Mouse (Mus musculus): ENCODE measurements around the gene Bcl10. TPM values are rescaled to one million over a fixed set of nuclear protein-coding genes. Genes with fewer than 3 reads are reported as not detected.

Gene Bcl10
- total and polyA plus RNA-seq, 2 experiments from 2014 or later: 32.8 to 36.4 TPM

DNA sequence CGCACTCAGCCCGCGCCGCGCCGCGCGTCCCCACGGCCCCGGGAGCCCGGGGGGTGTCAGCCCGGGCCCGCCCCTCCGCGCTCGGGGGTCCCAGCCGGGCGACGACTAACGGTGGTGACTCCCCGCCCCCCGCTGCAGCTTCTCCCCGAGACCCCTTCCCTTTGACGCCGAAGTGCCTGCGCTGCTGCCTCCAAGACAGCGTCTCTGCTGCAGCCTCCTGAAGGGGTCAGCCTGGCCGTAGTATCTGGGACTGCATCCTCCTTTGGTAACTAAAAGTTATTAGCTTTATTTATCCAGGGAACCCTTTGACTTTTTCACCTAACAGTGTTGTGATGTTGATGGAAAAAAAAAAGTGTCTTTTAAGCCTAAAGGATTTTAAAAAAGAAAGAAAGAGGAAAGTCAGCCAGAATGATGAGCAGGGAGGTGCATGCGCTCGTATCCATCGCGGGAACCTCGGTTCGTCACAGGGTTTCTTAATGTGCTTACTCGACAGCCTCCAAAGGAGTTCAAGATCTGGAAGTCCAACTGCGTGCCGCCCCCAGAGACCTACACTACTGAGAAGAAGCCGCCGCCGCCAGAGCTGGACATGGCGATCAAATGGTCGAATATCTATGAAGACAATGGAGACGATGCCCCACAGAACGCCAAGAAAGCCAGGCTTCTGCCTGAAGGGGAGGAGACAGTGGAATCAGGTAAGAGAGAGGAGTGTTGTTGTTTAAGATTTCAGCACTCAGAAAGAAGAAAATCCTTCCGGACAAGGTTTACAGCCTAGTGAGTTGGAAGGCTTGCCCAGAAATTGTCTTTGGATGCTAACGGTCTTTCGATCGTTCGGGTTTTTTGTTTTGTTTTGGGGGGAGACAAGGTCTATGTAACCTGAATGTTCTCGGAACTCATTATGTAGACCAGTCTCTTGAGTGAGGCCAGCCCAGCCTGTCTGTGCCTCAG lies 16.1 kb downstream of the Bcl10 start:
- Histone ChIP-seq H3K9me3 (ENCODE audit: low read length) (no peaks in the 10 kb centered on the region), H3K27me3 (ENCODE audit: insufficient read depth, low read length) (no peaks in the 10 kb centered on the region), H3K9ac (replicated peaks; ENCODE audit: low read length) (peak overlapping the region; percentile 89), H3K4me3 (ENCODE audit: low read length) (peak overlapping the region; percentile 99), H3K4me2 (ENCODE audit: low read depth, low read length) (peak overlapping the region; percentile 82), H3K27ac (peak overlapping the region; percentile 85), H3K36me3 (ENCODE audit: insufficient read depth, low read length) (0 out of 2 replicates have a peak, but pooled peaks cover 6% of the 10 kb centered on the region), H3K4me1 (ENCODE audit: insufficient read depth, low read length) (peaks cover 16% of the 10 kb centered on the region)
- ATAC-seq (peak; percentile 33), DNase-seq (ENCODE audit: low spot score) (peak; percentile 38)
- 20% methylated on average over 49 of the region's 50 CpGs for WGBS
- peak; percentile 39 for TF ChIP-seq CTCF (IDR thresholded peaks at IDR 0.05; ENCODE audit: low read depth)

GRCm38 (mm10) chr3:145939402-145939801 lies 16.8 kb downstream of the Bcl10 start:
- no peak for TF ChIP-seq CTCF (IDR thresholded peaks at IDR 0.05; ENCODE audit: low read depth)
- peaks cover 16% of the 10 kb centered on the region for H3K4me1 ChIP-seq (ENCODE audit: insufficient read depth, low read length)
- H3K27ac ChIP-seq: no peak overlapping the region
- DNase-seq (ENCODE audit: low spot score): no peak
- no peaks in the 10 kb centered on the region for H3K9me3 ChIP-seq (ENCODE audit: low read length)
- ATAC-seq: no peak
- H3K9ac ChIP-seq (replicated peaks; ENCODE audit: low read length): no peak overlapping the region
- H3K4me2 ChIP-seq (ENCODE audit: low read depth, low read length): peak overlapping the region; percentile 82
- H3K27me3 ChIP-seq (ENCODE audit: insufficient read depth, low read length): no peaks in the 10 kb centered on the region
- H3K36me3 ChIP-seq (ENCODE audit: insufficient read depth, low read length): peaks cover 10% of the 10 kb centered on the region; the same call in 1 of the 2 replicates
- WGBS: 83% methylated on average over 12 of the region's 12 CpGs
- peak overlapping the region; percentile 99; the same call in 1 of the 2 replicates for H3K4me3 ChIP-seq (ENCODE audit: low read length)

- Histone ChIP-seq H3K36me3 (ENCODE audit: insufficient read depth, low read length) (peaks cover 16% of the 10 kb centered on the region; the same call in 1 of the 2 replicates), H3K4me2 (ENCODE audit: low read depth, low read length) (0 out of 2 replicates have a peak overlapping the region, but pooled peaks have one; percentile 82), H3K4me3 (ENCODE audit: low read length) (no peak overlapping the region), H3K9ac (replicated peaks; ENCODE audit: low read length) (no peak overlapping the region), H3K4me1 (ENCODE audit: insufficient read depth, low read length) (peaks cover 16% of the 10 kb centered on the region), H3K27ac (no peak overlapping the region), H3K9me3 (ENCODE audit: low read length) (no peaks in the 10 kb centered on the region), H3K27me3 (ENCODE audit: insufficient read depth, low read length) (no peaks in the 10 kb centered on the region)
- ATAC-seq: no peak
- DNase-seq (ENCODE audit: low spot score): no peak
- WGBS: 77% methylated on average over 4 of the region's 4 CpGs
- no peak for TF ChIP-seq CTCF (IDR thresholded peaks at IDR 0.05; ENCODE audit: low read depth)
Observed at GRCm38 (mm10) chr3:145939971-145940370, 17.4 kb downstream of the Bcl10 start.

DNA sequence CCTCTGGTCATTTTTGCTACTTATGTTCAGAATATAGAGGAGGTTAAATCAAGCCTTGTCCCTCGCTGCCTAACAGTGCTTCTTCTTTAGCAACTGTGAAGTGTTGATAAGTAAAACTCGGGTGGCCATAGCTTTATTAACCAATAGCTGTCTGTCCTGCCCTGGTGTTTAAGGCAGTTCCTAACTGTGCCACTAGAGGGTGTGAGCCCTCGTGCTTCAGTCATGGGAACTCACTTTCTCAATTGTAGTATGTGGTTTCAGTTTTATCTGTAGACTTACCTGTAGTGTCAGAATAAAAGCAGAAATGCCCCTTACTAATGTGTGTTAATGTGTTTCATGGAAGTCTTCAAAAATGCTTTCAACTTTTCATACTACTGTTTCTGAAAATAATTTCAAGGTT lies 19.4 kb downstream of the Bcl10 start:
- Histone ChIP-seq H3K9me3 (ENCODE audit: low read length) (no peaks in the 10 kb centered on the region), H3K4me2 (ENCODE audit: low read depth, low read length) (no peak overlapping the region)
- 14% methylated on average over 3 of the region's 3 CpGs for WGBS

GRCm38 (mm10) chr3:145944348-145944747 lies 21.7 kb downstream of the Bcl10 start:
- no peak overlapping the region for H3K4me2 ChIP-seq (ENCODE audit: low read depth, low read length)
- no peak for ATAC-seq
- no peaks in the 10 kb centered on the region for H3K27me3 ChIP-seq (ENCODE audit: insufficient read depth, low read length)
- H3K9me3 ChIP-seq (ENCODE audit: low read length): no peaks in the 10 kb centered on the region
- WGBS: 78% methylated on average over 7 of the region's 7 CpGs
- no peak overlapping the region for H3K27ac ChIP-seq
- no peak for DNase-seq (ENCODE audit: low spot score)
- no peak overlapping the region for H3K9ac ChIP-seq (replicated peaks; ENCODE audit: low read length)
- no peak for TF ChIP-seq CTCF (IDR thresholded peaks at IDR 0.05; ENCODE audit: low read depth)
- H3K36me3 ChIP-seq (ENCODE audit: insufficient read depth, low read length): peaks cover 16% of the 10 kb centered on the region; the same call in 1 of the 2 replicates
- H3K4me1 ChIP-seq (ENCODE audit: insufficient read depth, low read length): peaks cover 8% of the 10 kb centered on the region
- no peak overlapping the region for H3K4me3 ChIP-seq (ENCODE audit: low read length)

More for the DNA sequence above, 19.4 kb downstream of the Bcl10 start:
- peak; percentile 76 for DNase-seq (ENCODE audit: low spot score)
- peak; percentile 24; the same call in 1 of the 2 replicates for ATAC-seq
- no peak overlapping the region for H3K27ac ChIP-seq
- H3K9ac ChIP-seq (replicated peaks; ENCODE audit: low read length): no peak overlapping the region
- no peaks in the 10 kb centered on the region for H3K27me3 ChIP-seq (ENCODE audit: insufficient read depth, low read length)
- peaks cover 16% of the 10 kb centered on the region for H3K4me1 ChIP-seq (ENCODE audit: insufficient read depth, low read length)
- H3K36me3 ChIP-seq (ENCODE audit: insufficient read depth, low read length): peaks cover 16% of the 10 kb centered on the region; the same call in 1 of the 2 replicates
- TF ChIP-seq CTCF (IDR thresholded peaks at IDR 0.05; ENCODE audit: low read depth): peak; percentile 96
- no peak overlapping the region for H3K4me3 ChIP-seq (ENCODE audit: low read length)

- ATAC-seq: no peak
- no peak for TF ChIP-seq CTCF (IDR thresholded peaks at IDR 0.05; ENCODE audit: low read depth)
- H3K9me3 ChIP-seq (ENCODE audit: low read length): no peaks in the 10 kb centered on the region
- no peak overlapping the region for H3K4me2 ChIP-seq (ENCODE audit: low read depth, low read length)
- WGBS: 96% methylated on average over 3 of the region's 3 CpGs
- no peak overlapping the region for H3K4me3 ChIP-seq (ENCODE audit: low read length)
- no peaks in the 10 kb centered on the region for H3K4me1 ChIP-seq (ENCODE audit: insufficient read depth, low read length)
- no peak for DNase-seq (ENCODE audit: low spot score)
- no peak overlapping the region for H3K27ac ChIP-seq
- peaks cover 16% of the 10 kb centered on the region; the same call in 1 of the 2 replicates for H3K36me3 ChIP-seq (ENCODE audit: insufficient read depth, low read length)
- H3K9ac ChIP-seq (replicated peaks; ENCODE audit: low read length): no peak overlapping the region
- no peaks in the 10 kb centered on the region for H3K27me3 ChIP-seq (ENCODE audit: insufficient read depth, low read length)
Observed at GRCm38 (mm10) chr3:145945904-145946303, 23.3 kb downstream of the Bcl10 start.
